Mouse (Mus musculus) stomach, postnatal 0 days (tissue): ENCODE results near the gene Sec14l1. TPM values are rescaled to one million over a fixed set of nuclear protein-coding genes. Genes with fewer than 3 reads are reported as not detected.

Experiments used
- ATAC-seq: fragments of 200-750 bp; cut with Nextera tagmentation; 2 replicates; pipeline ENCODE4 v1.8.0; 2017; ENCODE audit not compliant: low FRiP score, low TSS enrichment
- DNase-seq: peaks from one replicate; pipeline ENCODE4 v3.0.0-alpha.2; 2016; ENCODE audit warnings: low spot score
- H3K27ac ChIP-seq: fragments of 300-500 bp; sonication (generic); replicated peaks from 2 replicates; pipeline ENCODE4 v1.5.1; 2014; ENCODE audit warnings: mild to moderate bottlenecking, control low read depth
- H3K27me3 ChIP-seq: fragments of 300-500 bp; sonication (generic); 2 replicates; pipeline ENCODE4 v1.6.1; 2014; ENCODE audit warnings: low read length; ENCODE audit not compliant: control insufficient read depth, insufficient read depth
- H3K36me3 ChIP-seq: fragments of 300-500 bp; sonication (generic); 2 replicates; pipeline ENCODE4 v1.6.1; 2014; ENCODE audit warnings: low read length, mixed read lengths; ENCODE audit not compliant: control insufficient read depth, insufficient read depth
- H3K4me1 ChIP-seq: fragments of 300-500 bp; sonication (generic); replicated peaks from 2 replicates; pipeline ENCODE4 v1.6.1; 2014; ENCODE audit warnings: antibody characterized with exemption; ENCODE audit not compliant: control insufficient read depth, insufficient read depth
- H3K4me2 ChIP-seq: fragments of 300-500 bp; sonication (generic); replicated peaks from 2 replicates; pipeline ENCODE4 v1.6.1; 2014; ENCODE audit warnings: low read depth, mild to moderate bottlenecking, control low read depth, moderate library complexity
- H3K4me3 ChIP-seq: fragments of 300-500 bp; sonication (generic); 2 replicates; pipeline ENCODE4 v1.5.1; 2014; ENCODE audit warnings: low read depth, low read length, control low read depth
- H3K9ac ChIP-seq: fragments of 300-500 bp; sonication (generic); 2 replicates; pipeline ENCODE4 v1.6.1; 2014; ENCODE audit warnings: mild to moderate bottlenecking, low read length, control low read depth, mixed read lengths
- H3K9me3 ChIP-seq: fragments of 300-500 bp; sonication (generic); 2 replicates; pipeline ENCODE4 v1.6.1; 2016; ENCODE audit warnings: low read length; ENCODE audit not compliant: control insufficient read depth
- CTCF ChIP-seq: IDR thresholded peaks from 2 replicates; pipeline ENCODE4 v1.5.1; 2016; ENCODE audit warnings: antibody characterized with exemption, low read depth, mild to moderate bottlenecking, moderate library complexity
- EP300 ChIP-seq: optimal IDR thresholded peaks from 2 replicates; pipeline ENCODE3; 2016; ENCODE audit warnings: antibody characterized with exemption
- WGBS: fragments of 180-500 bp; shearing (Covaris S2); extraction: QIAGEN DNeasy Blood & Tissue Kit; methylation state at CpG from one replicate; pipeline ENCODE4 v1.1.7; 2014; 5-methylcytosine and 5-hydroxymethylcytosine counted together
- polyA plus RNA-seq: library from polyadenylated mRNA; unstranded; fragments of >200 nt; fragmentation: Nextera tagmentation; extraction: Ambion mirVana; gene quantifications from 2 replicates; pipeline ENCODE4 v1.2.1, GENCODE M21; 2015

Gene Sec14l1
- polyA plus RNA-seq, 1 experiment from 2014 or later, result 28.4 TPM

DNA sequence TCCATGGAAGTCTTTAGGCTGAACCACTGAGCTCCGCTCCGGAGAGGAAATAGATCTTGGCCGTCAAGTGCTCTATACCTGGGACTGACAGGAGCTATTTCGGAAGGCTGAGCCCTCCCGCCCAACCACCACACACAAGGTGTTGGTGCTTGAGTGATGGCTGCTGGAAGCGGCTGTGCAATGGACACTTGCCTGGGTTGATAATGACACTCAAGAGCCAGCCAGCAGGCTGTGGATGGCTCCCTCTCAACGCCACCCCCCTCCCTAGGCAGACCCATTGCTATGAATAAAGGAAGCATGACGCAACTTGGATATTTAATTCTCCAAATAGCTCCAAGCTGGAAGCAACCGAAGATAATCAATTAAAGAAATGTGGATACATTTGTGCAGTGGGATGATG, 20.3 kb upstream of the Sec14l1 start:
- peak overlapping the region; percentile 40 for H3K27ac ChIP-seq
- ATAC-seq (no peak), DNase-seq (no peak)

DNA sequence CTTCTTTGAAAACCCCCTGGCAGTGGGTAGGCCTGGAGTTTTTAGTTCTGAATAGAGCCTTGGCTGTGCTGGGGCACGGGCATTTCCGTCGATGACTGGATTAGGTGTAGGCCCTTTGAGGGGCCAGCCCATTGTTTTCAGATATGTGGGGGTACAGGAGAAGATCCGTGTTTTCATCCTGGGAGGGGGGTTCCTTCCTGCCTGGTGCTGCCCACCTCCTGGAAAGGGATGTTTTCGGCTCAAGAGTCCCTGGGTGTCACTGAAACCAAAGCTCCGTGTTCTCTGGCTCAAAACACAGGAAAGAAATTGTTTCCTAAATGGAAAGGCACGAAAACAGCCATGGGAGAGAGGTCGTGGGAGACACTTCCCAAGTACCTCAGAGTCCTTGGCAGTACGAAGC, 17.9 kb upstream of the Sec14l1 start:
- peaks cover 2% of the 10 kb centered on the region; the same call in 1 of the 2 replicates for H3K4me1 ChIP-seq
- DNase-seq, result no peak
- 66% methylated on average over 9 of the region's 9 CpGs for WGBS
- no peak overlapping the region for H3K4me3 ChIP-seq
- ATAC-seq, result no peak
- no peaks in the 10 kb centered on the region for H3K27me3 ChIP-seq
- H3K27ac ChIP-seq, result peak overlapping the region; percentile 77; the same call in 1 of the 2 replicates
- no peak for TF ChIP-seq EP300
- TF ChIP-seq CTCF, result no peak
- no peaks in the 10 kb centered on the region for H3K36me3 ChIP-seq
- no peak overlapping the region for H3K9ac ChIP-seq
- H3K9me3 ChIP-seq, result no peaks in the 10 kb centered on the region
- H3K4me2 ChIP-seq, result no peak overlapping the region

More for the DNA sequence above, 20.3 kb upstream of the Sec14l1 start:
- WGBS, result 71% methylated on average over 9 of the region's 9 CpGs
- TF ChIP-seq EP300 (no peak), CTCF (no peak)
- H3K27me3 ChIP-seq, result no peaks in the 10 kb centered on the region
- H3K4me3 ChIP-seq, result no peak overlapping the region
- no peaks in the 10 kb centered on the region for H3K36me3 ChIP-seq
- H3K9ac ChIP-seq, result no peak overlapping the region
- H3K4me2 ChIP-seq, result no peak overlapping the region
- no peaks in the 10 kb centered on the region for H3K9me3 ChIP-seq
- H3K4me1 ChIP-seq, result peaks cover 6% of the 10 kb centered on the region; the same call in 1 of the 2 replicates

DNA sequence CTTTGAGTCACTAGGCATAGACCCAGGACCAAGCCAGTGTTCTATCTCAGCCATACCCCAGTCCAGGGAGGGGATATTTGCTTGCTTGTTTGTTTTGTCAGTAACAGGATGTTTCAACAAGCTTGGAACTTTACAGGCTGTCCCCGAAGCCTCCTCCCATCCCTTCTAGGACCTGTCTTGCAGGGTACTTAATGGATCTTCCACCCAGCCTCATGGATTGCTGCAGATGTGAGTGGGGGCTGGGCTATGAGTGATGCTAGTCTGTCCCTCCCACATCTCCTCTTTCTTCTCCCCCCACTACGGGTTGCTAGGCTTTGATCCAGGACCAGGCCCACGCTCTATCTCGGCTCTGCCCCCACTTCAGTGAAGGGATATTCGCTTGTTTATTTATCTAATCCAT, 16.8 kb upstream of the Sec14l1 start:
- no peak overlapping the region for H3K4me3 ChIP-seq
- no peaks in the 10 kb centered on the region for H3K36me3 ChIP-seq
- H3K27me3 ChIP-seq, result no peaks in the 10 kb centered on the region
- H3K27ac ChIP-seq, result peak overlapping the region; percentile 77; the same call in 1 of the 2 replicates
- no peaks in the 10 kb centered on the region for H3K4me1 ChIP-seq
- no peak overlapping the region for H3K9ac ChIP-seq
- ATAC-seq (peak; percentile 25; the same call in 1 of the 2 replicates), DNase-seq (no peak)
- H3K9me3 ChIP-seq, result no peaks in the 10 kb centered on the region
- 16% methylated on average over 5 of the region's 5 CpGs for WGBS
- TF ChIP-seq CTCF, result no peak
- TF ChIP-seq EP300, result no peak
- no peak overlapping the region for H3K4me2 ChIP-seq

DNA sequence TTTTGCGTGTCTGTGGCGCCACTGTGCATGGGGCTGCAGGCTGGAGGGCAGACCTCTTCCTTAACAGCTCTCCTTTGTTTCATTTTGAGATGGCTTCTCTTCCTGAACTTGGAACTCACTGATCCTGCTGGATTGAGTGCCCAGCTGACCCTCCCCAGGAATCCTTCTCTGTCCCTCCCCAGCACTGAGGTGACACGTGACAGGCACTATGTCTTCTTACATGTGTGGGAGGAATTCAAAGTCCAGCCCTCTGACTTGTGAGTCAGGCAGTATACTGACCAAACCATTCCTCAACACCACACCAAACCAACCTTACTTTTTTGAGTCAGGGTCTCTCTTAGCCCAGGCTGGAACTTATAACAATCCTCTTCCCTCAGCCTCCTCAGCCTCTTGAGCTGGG, 16.2 kb upstream of the Sec14l1 start:
- H3K27me3 ChIP-seq, result no peaks in the 10 kb centered on the region
- H3K4me2 ChIP-seq, result no peak overlapping the region
- no peaks in the 10 kb centered on the region for H3K9me3 ChIP-seq
- peaks cover 2% of the 10 kb centered on the region for H3K4me1 ChIP-seq
- no peak for TF ChIP-seq EP300
- TF ChIP-seq CTCF, result no peak
- no peaks in the 10 kb centered on the region for H3K36me3 ChIP-seq
- no peak overlapping the region for H3K4me3 ChIP-seq
- no peak overlapping the region for H3K9ac ChIP-seq
- peak overlapping the region; percentile 35; the same call in 1 of the 2 replicates for H3K27ac ChIP-seq
- DNase-seq (no peak), ATAC-seq (no peak)
- WGBS, result 50% methylated on average over 3 of the region's 3 CpGs

DNA sequence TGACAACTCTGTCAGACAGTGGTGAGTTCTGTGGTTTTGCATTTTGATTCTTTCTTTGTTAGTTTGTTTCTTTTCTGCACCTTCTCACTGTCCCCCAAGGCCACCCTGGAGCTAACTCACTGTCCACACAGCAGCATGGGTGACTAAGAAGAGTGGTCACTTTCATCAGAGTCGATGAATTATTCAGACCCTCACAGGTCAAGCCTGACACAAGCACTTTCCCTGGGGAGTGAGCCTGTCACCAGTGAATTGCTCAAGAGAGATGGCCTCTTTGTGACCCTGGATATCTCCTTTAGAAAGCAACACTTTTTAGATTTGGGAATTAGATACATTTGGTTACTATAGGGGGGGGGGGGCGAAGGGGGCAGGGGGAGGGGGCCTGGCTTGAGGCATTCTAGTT, 15.6 kb upstream of the Sec14l1 start:
- Histone ChIP-seq H3K27ac (no peak overlapping the region), H3K4me3 (no peak overlapping the region), H3K27me3 (no peaks in the 10 kb centered on the region), H3K4me1 (peaks cover 6% of the 10 kb centered on the region), H3K9me3 (no peaks in the 10 kb centered on the region), H3K36me3 (no peaks in the 10 kb centered on the region), H3K9ac (no peak overlapping the region), H3K4me2 (no peak overlapping the region)
- TF ChIP-seq CTCF (no peak), EP300 (no peak)
- DNase-seq (no peak), ATAC-seq (no peak)
- WGBS, result 67% methylated on average over 2 of the region's 2 CpGs

DNA sequence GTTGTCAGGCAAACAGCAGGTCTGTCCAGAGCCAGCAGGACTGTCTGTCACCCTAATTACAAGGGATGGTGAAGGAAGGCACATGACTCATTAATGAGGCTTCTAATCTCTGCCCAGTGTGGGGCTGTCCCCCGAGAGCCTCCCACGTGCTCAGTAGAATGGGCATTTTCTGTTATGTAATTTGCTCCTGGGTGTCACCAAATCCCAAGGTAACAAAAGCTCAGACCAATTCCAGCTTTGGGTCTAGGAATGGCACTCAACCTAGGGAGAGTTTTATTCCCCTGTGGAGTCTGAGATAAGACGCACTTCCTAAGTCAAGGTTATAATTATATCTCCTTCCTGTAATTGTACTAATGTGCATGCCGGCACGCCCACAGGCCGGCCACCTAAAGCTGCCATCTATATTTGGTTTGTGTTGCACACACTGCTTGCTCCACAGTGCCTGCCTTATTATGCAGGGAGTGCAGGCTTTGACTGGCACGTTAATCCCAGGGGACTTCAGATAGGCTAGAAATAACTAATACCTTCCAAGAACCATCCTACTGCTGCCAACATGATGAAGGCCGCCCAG, 13.5 kb upstream of the Sec14l1 start:
- Histone ChIP-seq H3K27me3 (no peaks in the 10 kb centered on the region), H3K9ac (no peak overlapping the region), H3K4me3 (no peak overlapping the region), H3K9me3 (no peaks in the 10 kb centered on the region), H3K27ac (peak overlapping the region; percentile 80), H3K4me2 (no peak overlapping the region), H3K4me1 (peaks cover 6% of the 10 kb centered on the region), H3K36me3 (no peaks in the 10 kb centered on the region)
- TF ChIP-seq EP300 (no peak), CTCF (no peak)
- ATAC-seq (peak; percentile 30; the same call in 1 of the 2 replicates), DNase-seq (no peak)
- WGBS, result 46% methylated on average over 8 of the region's 8 CpGs
